Mouse (Mus musculus) hindbrain, postnatal 0 days (tissue): ENCODE measurements around the gene Ntn3. TPM values are rescaled to one million over a fixed set of nuclear protein-coding genes. Genes with fewer than 3 reads are reported as not detected.

ENCODE experiments used
- ATAC-seq: fragments of 200-750 bp; cut with Nextera tagmentation; 2 replicates; pipeline ENCODE4 v1.8.0; 2017; ENCODE audit warnings: mild to moderate bottlenecking, moderate TSS enrichment, moderate library complexity
- DNase-seq: peaks from one replicate; pipeline ENCODE4 v3.0.0-alpha.2; 2015; ENCODE audit warnings: low spot score
- H3K27ac ChIP-seq: fragments of 300-500 bp; sonication (generic); 2 replicates; pipeline ENCODE4 v1.5.1; 2014; ENCODE audit warnings: mild to moderate bottlenecking
- H3K27me3 ChIP-seq: fragments of 300-500 bp; sonication (generic); 2 replicates; pipeline ENCODE4 v1.6.1; 2014; ENCODE audit warnings: low read length, mixed read lengths; ENCODE audit not compliant: insufficient read depth
- H3K36me3 ChIP-seq: fragments of 300-500 bp; sonication (generic); 2 replicates; pipeline ENCODE4 v1.6.1; 2014; ENCODE audit warnings: low read length, mixed read lengths; ENCODE audit not compliant: insufficient read depth
- H3K4me1 ChIP-seq: fragments of 300-500 bp; sonication (generic); 2 replicates; pipeline ENCODE4 v1.6.1; 2014; ENCODE audit warnings: antibody characterized with exemption, low read length, mixed read lengths; ENCODE audit not compliant: insufficient read depth
- H3K4me2 ChIP-seq: fragments of 300-500 bp; sonication (generic); 2 replicates; pipeline ENCODE4 v1.6.1; 2014; ENCODE audit warnings: low read depth, mild to moderate bottlenecking, low read length, moderate library complexity, mixed read lengths
- H3K4me3 ChIP-seq: fragments of 300-500 bp; sonication (generic); 2 replicates; pipeline ENCODE4 v1.5.1; 2014; ENCODE audit warnings: low read length
- H3K9ac ChIP-seq: fragments of 300-500 bp; sonication (generic); replicated peaks from 2 replicates; pipeline ENCODE4 v1.6.1; 2014; ENCODE audit warnings: mild to moderate bottlenecking, low read length, moderate library complexity, mixed read lengths
- H3K9me3 ChIP-seq: fragments of 300-500 bp; sonication (generic); 2 replicates; pipeline ENCODE4 v1.6.1; 2016; ENCODE audit warnings: low read length, mixed read lengths
- CTCF ChIP-seq: IDR thresholded peaks from 2 replicates; pipeline ENCODE4 v1.5.1; 2016; ENCODE audit warnings: antibody characterized with exemption, control low read depth, low read depth
- WGBS: fragments of 180-500 bp; shearing (Covaris S2); extraction: QIAGEN DNeasy Blood & Tissue Kit; methylation state at CpG from one replicate; pipeline ENCODE4 v1.1.7; 2014; 5-methylcytosine and 5-hydroxymethylcytosine counted together
- polyA plus RNA-seq: library from polyadenylated mRNA; unstranded; fragments of >200 nt; fragmentation: Nextera tagmentation; extraction: Ambion mirVana; gene quantifications from 2 replicates; pipeline ENCODE4 v1.2.1, GENCODE M21; 2015
- total RNA-seq: library from RNA; depleted of rRNA; stranded (reverse); fragments of >200 nt; gene quantifications from 2 replicates; pipeline ENCODE4 v1.2.3, GENCODE M21; 2014

Ntn3 gene
- total and polyA plus RNA-seq, 2 experiments from 2014 or later, result 4.3 to 26.9 TPM

GRCm38 (mm10) chr17:24206451-24207351, 2.6 kb downstream of the Ntn3 start:
- peak overlapping the region; percentile 72 for H3K4me3 ChIP-seq
- peaks cover 76% of the 10 kb centered on the region for H3K4me1 ChIP-seq
- DNase-seq (peak; percentile 75), ATAC-seq (peak; percentile 6; the same call in 1 of the 2 replicates)
- peak; percentile 44; the same call in 1 of the 2 replicates for TF ChIP-seq CTCF
- peak overlapping the region; percentile 79 for H3K27ac ChIP-seq
- WGBS, result 5% methylated on average over 59 of the region's 62 CpGs
- no peaks in the 10 kb centered on the region for H3K9me3 ChIP-seq
- H3K27me3 ChIP-seq, result no peaks in the 10 kb centered on the region
- H3K36me3 ChIP-seq, result no peaks in the 10 kb centered on the region
- H3K4me2 ChIP-seq, result peak overlapping the region; percentile 93
- H3K9ac ChIP-seq, result peak overlapping the region; percentile 79

GRCm38 (mm10) chr17:24205908-24206361, 3.4 kb downstream of the Ntn3 start:
- DNase-seq, result peak; percentile 54
- TF ChIP-seq CTCF, result no peak
- ATAC-seq, result no peak
- peaks cover 69% of the 10 kb centered on the region for H3K4me1 ChIP-seq
- H3K27me3 ChIP-seq, result no peaks in the 10 kb centered on the region
- WGBS, result 5% methylated on average over 15 of the region's 15 CpGs
- H3K36me3 ChIP-seq, result no peaks in the 10 kb centered on the region
- H3K9ac ChIP-seq, result peak overlapping the region; percentile 79
- H3K9me3 ChIP-seq, result no peaks in the 10 kb centered on the region
- H3K4me3 ChIP-seq, result peak overlapping the region; percentile 72
- peak overlapping the region; percentile 93 for H3K4me2 ChIP-seq
- peak overlapping the region; percentile 79 for H3K27ac ChIP-seq

- no peak for TF ChIP-seq CTCF
- Histone ChIP-seq H3K4me3 (peak within 1 kb of the TSS; percentile 72), H3K4me2 (peak within 1 kb of the TSS; percentile 93), H3K36me3 (no peaks in the 10 kb centered on the region), H3K27ac (peak within 1 kb of the TSS; percentile 79), H3K9me3 (no peaks in the 10 kb centered on the region), H3K4me1 (peaks cover 64% of the 10 kb centered on the region), H3K9ac (peak within 1 kb of the TSS; percentile 79), H3K27me3 (no peaks in the 10 kb centered on the region)
- DNase-seq (peak; percentile 97), ATAC-seq (peak; percentile 79)
- WGBS, result under 1% methylated on average over 60 of the region's 65 CpGs
These were observed 3.9 kb downstream of the Ntn3 start, which contains the start of gene Tbc1d24 for GRCm38 (mm10) chr17:24205284-24205888. TSS of gene Tbc1d24 (minus strand) at chr17:24205562.

- peaks cover 61% of the 10 kb centered on the region for H3K4me1 ChIP-seq
- 4% methylated on average over 7 of the region's 7 CpGs for WGBS
- TF ChIP-seq CTCF, result no peak
These were observed 4.5 kb downstream of the Ntn3 start for GRCm38 (mm10) chr17:24204846-24205245.

GRCm38 (mm10) chr17:24203611-24204534, 5.5 kb downstream of the Ntn3 start:
- Histone ChIP-seq H3K4me1 (peaks cover 54% of the 10 kb centered on the region), H3K27ac (no peak overlapping the region), H3K4me3 (peak overlapping the region; percentile 72), H3K36me3 (no peaks in the 10 kb centered on the region), H3K4me2 (peak overlapping the region; percentile 93), H3K9ac (peak overlapping the region; percentile 79), H3K27me3 (no peaks in the 10 kb centered on the region), H3K9me3 (no peaks in the 10 kb centered on the region)
- ATAC-seq (no peak), DNase-seq (no peak)
- TF ChIP-seq CTCF, result no peak
- 69% methylated on average over 3 of the region's 3 CpGs for WGBS

More at GRCm38 (mm10) chr17:24204846-24205245, 4.5 kb downstream of the Ntn3 start:
- Histone ChIP-seq H3K9me3 (no peaks in the 10 kb centered on the region), H3K4me2 (peak overlapping the region; percentile 93), H3K27ac (peak overlapping the region; percentile 79; the same call in 1 of the 2 replicates), H3K9ac (peak overlapping the region; percentile 79), H3K27me3 (no peaks in the 10 kb centered on the region), H3K36me3 (no peaks in the 10 kb centered on the region), H3K4me3 (peak overlapping the region; percentile 72)
- DNase-seq (no peak), ATAC-seq (no peak)

GRCm38 (mm10) chr17:24203068-24203467, 6.3 kb downstream of the Ntn3 start:
- no peak overlapping the region; the same call in 1 of the 2 replicates for H3K9ac ChIP-seq
- no peaks in the 10 kb centered on the region for H3K36me3 ChIP-seq
- H3K4me2 ChIP-seq, result peak overlapping the region; percentile 93
- H3K4me3 ChIP-seq, result no peak overlapping the region
- WGBS, result 39% methylated on average over 4 of the region's 4 CpGs
- ATAC-seq (no peak), DNase-seq (no peak)
- H3K4me1 ChIP-seq, result peaks cover 45% of the 10 kb centered on the region
- no peak overlapping the region for H3K27ac ChIP-seq
- no peaks in the 10 kb centered on the region for H3K27me3 ChIP-seq
- H3K9me3 ChIP-seq, result no peaks in the 10 kb centered on the region
- TF ChIP-seq CTCF, result no peak
